Comparison of ENCODE assay signal across 10 mouse cellular contexts in genomic region chr13:36736619-36736996, GRCm38 (mm10). TPM values are rescaled to one million over a fixed set of nuclear protein-coding genes. Genes with fewer than 3 reads are reported as not detected.
DNase-seq lines count a peak whose midpoint lies in the region; ATAC-seq lines count a peak whose summit lies in the region.
"Had no signal": no experiment of that assay in that cellular context is flagged by ENCODE, and none has a peak within 500 bp of the region (broad histone marks: within the 10 kb centered on the region; RNA-seq: fewer than 3 reads in every experiment).

No protein-coding gene starts in this region.

- DNase-seq in heart, postnatal 4 days = no peak
- peak; percentile 88 for DNase-seq in NIH3T3 (ENCODE audit: low read depth)
- DNase-seq in right cerebral cortex, adult 2 months (ENCODE audit: low spot score in 2 of 2) = no peak
- no peak for DNase-seq in left cerebral cortex, adult 18-20 months (ENCODE audit: low spot score in 2 of 2)

- H3K4me2 ChIP-seq in heart, embryonic 13.5 days = peak overlapping the region; percentile 88
- peak overlapping the region; percentile 60 for H3K4me2 ChIP-seq in forebrain, embryonic 15.5 days (replicated peaks)
- H3K4me2 ChIP-seq in liver, embryonic 16.5 days (ENCODE audit: low read depth, low read length) = peak overlapping the region; percentile 51

- peak overlapping the region; percentile 28; the same call in 1 of the 2 replicates for H3K27ac ChIP-seq in heart, embryonic 13.5 days (replicated peaks)
- peak overlapping the region; percentile 95 for H3K27ac ChIP-seq in forebrain, embryonic 15.5 days (replicated peaks)
- H3K27ac ChIP-seq in liver, embryonic 16.5 days (ENCODE audit: low read length) = no peak overlapping the region

- H3K4me1 ChIP-seq in heart, embryonic 13.5 days = peaks cover 32% of the 10 kb centered on the region
- peaks cover 18% of the 10 kb centered on the region; the same call in 1 of the 2 replicates for H3K4me1 ChIP-seq in forebrain, embryonic 15.5 days
- H3K4me1 ChIP-seq in liver, embryonic 16.5 days (ENCODE audit: control insufficient read depth, low read depth, low read length) = no peaks in the 10 kb centered on the region

- peak overlapping the region; percentile 59 for H3K4me3 ChIP-seq in heart, embryonic 13.5 days
- peak overlapping the region; percentile 57 for H3K4me3 ChIP-seq in forebrain, embryonic 15.5 days
- peak overlapping the region; percentile 39 for H3K4me3 ChIP-seq in liver, embryonic 16.5 days (ENCODE audit: low read depth, low read length)
- H3K4me3 ChIP-seq: myocyte had no signal

- no peaks in the 10 kb centered on the region for H3K36me3 ChIP-seq in heart, embryonic 13.5 days
- H3K36me3 ChIP-seq in forebrain, embryonic 15.5 days = no peaks in the 10 kb centered on the region
- H3K36me3 ChIP-seq in liver, embryonic 16.5 days (ENCODE audit: control insufficient read depth, insufficient read depth) = no peaks in the 10 kb centered on the region

- ATAC-seq in heart, embryonic 13.5 days (ENCODE audit: extremely low read depth, insufficient number of reproducible peaks, low FRiP score, low TSS enrichment) = no peak
- peak; percentile 15 for ATAC-seq in forebrain, embryonic 15.5 days (replicated peaks)
- no peak for ATAC-seq in liver, embryonic 16.5 days (ENCODE audit: low read depth)
- no peak for ATAC-seq in monocyte, adult 5-6 weeks (replicated peaks; ENCODE audit: insufficient number of reproducible peaks, low FRiP score, low TSS enrichment, poor library complexity, severe bottlenecking)

- peaks cover 43% of the 10 kb centered on the region for H3K27me3 ChIP-seq in heart, embryonic 13.5 days (replicated peaks)
- H3K27me3 ChIP-seq in forebrain, embryonic 15.5 days = no peaks in the 10 kb centered on the region
- H3K27me3 ChIP-seq in liver, embryonic 16.5 days (ENCODE audit: control insufficient read depth, insufficient read depth, low read depth, low read length) = peaks cover 49% of the 10 kb centered on the region

- H3K9me3 ChIP-seq in heart, embryonic 13.5 days = no peaks in the 10 kb centered on the region
- no peaks in the 10 kb centered on the region for H3K9me3 ChIP-seq in forebrain, embryonic 15.5 days
- no peaks in the 10 kb centered on the region for H3K9me3 ChIP-seq in liver, embryonic 16.5 days (replicated peaks; ENCODE audit: control insufficient read depth, low read length)

- 10% methylated on average over 9 of the region's 9 CpGs for WGBS in heart, embryonic 13.5 days
- WGBS in forebrain, embryonic 15.5 days = 4% methylated on average over 9 of the region's 9 CpGs
- whole genome bisulfite sequencing in liver, embryonic 16.5 days (ENCODE audit: insufficient replicate concordance) = 12% methylated on average over 9 of the region's 9 CpGs

- H3K9ac ChIP-seq in heart, embryonic 13.5 days = peak overlapping the region; percentile 77
- peak overlapping the region; percentile 61 for H3K9ac ChIP-seq in forebrain, embryonic 15.5 days (replicated peaks)
- H3K9ac ChIP-seq in liver, embryonic 16.5 days (ENCODE audit: low read depth, low read length) = no peak overlapping the region

RNA-seq across cellular contexts. Expression of gene Nrn1, which starts 1.7 kb away (rescaled TPM):
- polyA plus RNA-seq in heart, embryonic 13.5 days (2015; fragmentation: Nextera tagmentation; extraction: Ambion mirVana) = 1.9 and 2.7 TPM in 2 replicates
- total RNA-seq in heart, postnatal 4 days (2021) = 1 to 10 TPM; 1.4 to 1.5 TPM
- 48.0 and 50.4 TPM in 2 replicates for polyA plus RNA-seq in forebrain, embryonic 15.5 days (2015; fragmentation: Nextera tagmentation; extraction: Ambion mirVana)
- polyA plus RNA-seq in liver, embryonic 16.5 days (2015; fragmentation: Nextera tagmentation; extraction: Ambion mirVana) = 51.8 and 59.6 TPM in 2 replicates
- total RNA-seq in monocyte, adult 5-6 weeks (2017) = 1.8 TPM in 1 of 3 replicates, not detected in the others
- total RNA-seq in left cerebral cortex, adult 18-20 months (2021) = 100 to 1,000 TPM; 277 to 333 TPM
- total RNA-seq: MEL had no signal

Comparison
In these comparisons a context has a peak if more than half of its experiments do, and no peak if none do; other contexts are left out.
1. RNA of gene Nrn1, which starts 1.7 kb away (total RNA-seq): 277 to 333 TPM in left cerebral cortex, adult 18-20 months; 1.4 to 1.5 TPM in heart, postnatal 4 days and 1.8 TPM in monocyte, adult 5-6 weeks; every median in the first group is over 10 times any median in the second.
2. Peak in every context shown above with its lines, with median percentiles within 50 percentile points of each other: H3K4me2 ChIP-seq and H3K4me3 ChIP-seq.